8 mouse cellular contexts compared by ENCODE assay signal in genomic region chr5:99037442-99037811, GRCm38 (mm10). TPM values are rescaled to one million over a fixed set of nuclear protein-coding genes. Genes with fewer than 3 reads are reported as not detected.
DNase-seq lines count a peak whose midpoint lies in the region; ATAC-seq and TF ChIP-seq lines count a peak whose summit lies in the region.
"Had no signal": no experiment of that assay in that cellular context is flagged by ENCODE, and none has a peak within 500 bp of the region (broad histone marks: within the 10 kb centered on the region; RNA-seq: fewer than 3 reads in every experiment).

No protein-coding gene starts in this region.

- 12% methylated on average over 9 of the region's 9 CpGs for WGBS in lung, embryonic 14.5 days
- WGBS in forebrain, embryonic 11.5 days = 3% methylated on average over 9 of the region's 9 CpGs
- 4% methylated on average over 9 of the region's 9 CpGs for WGBS in limb, embryonic 13.5 days
- 12% methylated on average over 9 of the region's 9 CpGs for WGBS in stomach, embryonic 14.5 days

- H3K36me3 ChIP-seq in lung, embryonic 14.5 days (ENCODE audit: insufficient read depth) = no peaks in the 10 kb centered on the region
- no peaks in the 10 kb centered on the region for H3K36me3 ChIP-seq in forebrain, embryonic 11.5 days (ENCODE audit: control insufficient read depth, insufficient read depth, low read length)
- H3K36me3 ChIP-seq in limb, embryonic 13.5 days = no peaks in the 10 kb centered on the region
- H3K36me3 ChIP-seq in stomach, embryonic 14.5 days (ENCODE audit: control insufficient read depth, insufficient read depth, low read length) = no peaks in the 10 kb centered on the region

- no peaks in the 10 kb centered on the region for H3K9me3 ChIP-seq in lung, embryonic 14.5 days (ENCODE audit: low read depth, low read length)
- no peaks in the 10 kb centered on the region for H3K9me3 ChIP-seq in forebrain, embryonic 11.5 days (ENCODE audit: control insufficient read depth, low read length)
- H3K9me3 ChIP-seq in limb, embryonic 13.5 days = no peaks in the 10 kb centered on the region
- no peaks in the 10 kb centered on the region for H3K9me3 ChIP-seq in stomach, embryonic 14.5 days (ENCODE audit: control insufficient read depth, low read depth, low read length)

- peak; percentile 12 for DNase-seq in lung, embryonic 14.5 days
- no peak for DNase-seq in lung, adult 18-20 months
- DNase-seq in forebrain, embryonic 11.5 days (ENCODE audit: low spot score) = no peak
- no peak for DNase-seq in layer of hippocampus, adult 8-10 months (ENCODE audit: low spot score in 2 of 2)
- no peak for DNase-seq in right cerebral cortex, adult 18-20 months
- DNase-seq: thymus, postnatal 36 days had no signal

- peaks cover 22% of the 10 kb centered on the region for H3K27me3 ChIP-seq in lung, embryonic 14.5 days (ENCODE audit: insufficient read depth, low read length)
- no peaks in the 10 kb centered on the region; the same call in 1 of the 2 replicates for H3K27me3 ChIP-seq in forebrain, embryonic 11.5 days (ENCODE audit: control insufficient read depth, insufficient read depth, low read length)
- peaks cover 54% of the 10 kb centered on the region for H3K27me3 ChIP-seq in limb, embryonic 13.5 days
- no peaks in the 10 kb centered on the region for H3K27me3 ChIP-seq in stomach, embryonic 14.5 days (ENCODE audit: control insufficient read depth, insufficient read depth, low read length)

- peak overlapping the region; percentile 65 for H3K4me3 ChIP-seq in lung, embryonic 14.5 days (ENCODE audit: low read depth, low read length)
- H3K4me3 ChIP-seq in forebrain, embryonic 11.5 days (ENCODE audit: low read depth, low read length) = peak overlapping the region; percentile 76
- peak overlapping the region; percentile 71 for H3K4me3 ChIP-seq in limb, embryonic 13.5 days
- H3K4me3 ChIP-seq in stomach, embryonic 14.5 days (ENCODE audit: low read depth, low read length) = peak overlapping the region; percentile 59

- H3K9ac ChIP-seq in lung, embryonic 14.5 days = peak overlapping the region; percentile 64
- H3K9ac ChIP-seq in forebrain, embryonic 11.5 days (ENCODE audit: low read length) = peak overlapping the region; percentile 82
- H3K9ac ChIP-seq in limb, embryonic 13.5 days = peak overlapping the region; percentile 80
- H3K9ac ChIP-seq in stomach, embryonic 14.5 days (replicated peaks; ENCODE audit: low read depth, low read length) = peak overlapping the region; percentile 42; the same call in 1 of the 2 replicates

- TF ChIP-seq CTCF in lung, embryonic 14.5 days (IDR thresholded peaks at IDR 0.05; ENCODE audit: low read depth) = no peak

- H3K27ac ChIP-seq in lung, embryonic 14.5 days (ENCODE audit: low read depth) = no peak overlapping the region
- no peak overlapping the region for H3K27ac ChIP-seq in forebrain, embryonic 11.5 days (ENCODE audit: low read depth, low read length)
- H3K27ac ChIP-seq in limb, embryonic 13.5 days = peak overlapping the region; percentile 55; the same call in 1 of the 2 replicates
- H3K27ac ChIP-seq in stomach, embryonic 14.5 days (ENCODE audit: low read length) = no peak overlapping the region

- H3K4me1 ChIP-seq in lung, embryonic 14.5 days (ENCODE audit: insufficient read depth) = no peaks in the 10 kb centered on the region
- peaks cover 5% of the 10 kb centered on the region; the same call in 1 of the 2 replicates for H3K4me1 ChIP-seq in forebrain, embryonic 11.5 days (replicated peaks; ENCODE audit: control insufficient read depth, insufficient read depth, low read length)
- peaks cover 11% of the 10 kb centered on the region; the same call in 1 of the 2 replicates for H3K4me1 ChIP-seq in limb, embryonic 13.5 days
- 0 out of 2 replicates have a peak, but pooled peaks cover 3% of the 10 kb centered on the region for H3K4me1 ChIP-seq in stomach, embryonic 14.5 days (ENCODE audit: control insufficient read depth, insufficient read depth, low read length)

- peak; percentile 57; the same call in 1 of the 2 replicates for ATAC-seq in lung, embryonic 14.5 days (ENCODE audit: insufficient read depth)
- ATAC-seq in forebrain, embryonic 11.5 days (replicated peaks; ENCODE audit: low FRiP score) = peak; percentile 44
- 0 out of 2 replicates have a peak, but pooled peaks have one; percentile 22 for ATAC-seq in limb, embryonic 13.5 days (ENCODE audit: low FRiP score, low read depth)
- peak; percentile 20; the same call in 1 of the 2 replicates for ATAC-seq in stomach, embryonic 14.5 days (ENCODE audit: insufficient number of reproducible peaks, insufficient read depth, low FRiP score, low read depth)

- peak overlapping the region; percentile 96 for H3K4me2 ChIP-seq in lung, embryonic 14.5 days
- peak overlapping the region; percentile 93 for H3K4me2 ChIP-seq in forebrain, embryonic 11.5 days (ENCODE audit: low read depth, low read length, severe bottlenecking)
- H3K4me2 ChIP-seq in limb, embryonic 13.5 days (replicated peaks) = peak overlapping the region; percentile 97
- peak overlapping the region; percentile 98 for H3K4me2 ChIP-seq in stomach, embryonic 14.5 days (replicated peaks; ENCODE audit: low read depth, low read length)

RNA-seq across cellular contexts. Expression of gene Prkg2, which starts 0.3 kb away (rescaled TPM):
- polyA plus RNA-seq in lung, embryonic 14.5 days (2014; fragmentation: Nextera tagmentation; extraction: Ambion mirVana) = 2.0 and 2.8 TPM in 2 replicates
- 3.5 and 4.1 TPM in 2 replicates for polyA plus RNA-seq in forebrain, embryonic 11.5 days (2014; fragmentation: Nextera tagmentation; extraction: Ambion mirVana)
- 3.9 and 4.4 TPM in 2 replicates for polyA plus RNA-seq in limb, embryonic 13.5 days (2015; fragmentation: Nextera tagmentation; extraction: Ambion mirVana)
- polyA plus RNA-seq in stomach, embryonic 14.5 days (2014; fragmentation: Nextera tagmentation; extraction: Ambion mirVana) = 2.3 and 3.3 TPM in 2 replicates
- 1 to 10 TPM; 3.5 to 7.2 (median 3.7) TPM for total RNA-seq in layer of hippocampus, adult 8-10 months (2022)
